Mouse (Mus musculus) heart, adult 2 months (tissue): ENCODE results near the gene Coq5.

Source experiments
- CTCF ChIP-seq: fragments of 200-600 bp; IDR thresholded peaks from 2 replicates; pipeline ENCODE4 v1.8.1; 2022; ENCODE audit warnings: antibody characterized with exemption, mild to moderate bottlenecking, moderate library complexity
- EP300 ChIP-seq: fragments of 200-500 bp; IDR thresholded peaks from 2 replicates; pipeline ENCODE4 v1.6.1; 2011; ENCODE audit warnings: low read depth, low read length, control low read depth; ENCODE audit not compliant: insufficient read depth
- POLR2A ChIP-seq: fragments of 200-500 bp; IDR thresholded peaks from 2 replicates; pipeline ENCODE4 v1.6.1; 2011; ENCODE audit warnings: mild to moderate bottlenecking, low read depth, low read length, control low read depth; ENCODE audit not compliant: insufficient read depth

GRCm38 (mm10) chr5:115280050-115280687, 703 bp downstream of the Coq5 start:
- TF ChIP-seq POLR2A (no peak), CTCF (no peak), EP300 (no peak)
